Mouse (Mus musculus): ENCODE data around the gene Spg21.

DNA sequence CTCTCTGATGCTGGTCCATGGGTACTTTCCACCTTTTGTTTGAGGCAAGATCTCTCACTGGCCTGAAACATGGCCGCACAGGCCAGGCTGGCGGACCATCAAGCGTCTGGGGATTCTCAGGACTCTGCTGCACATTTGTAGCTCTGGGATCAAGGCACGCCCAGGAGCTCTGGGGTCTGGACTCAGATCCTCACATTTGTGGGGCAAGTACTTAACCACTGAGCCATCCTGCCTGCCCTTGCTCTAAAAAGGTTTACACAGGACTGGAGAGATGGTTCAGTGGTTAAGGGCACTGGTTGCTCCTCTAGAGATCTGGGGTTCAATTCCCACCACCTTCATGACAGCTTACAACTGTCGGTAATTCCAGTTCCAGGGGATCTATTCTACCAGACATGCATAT is 29.8 kb upstream of the Spg21 start:
- TF ChIP-seq POLR2A (IDR thresholded peaks at IDR 0.05; ENCODE audit: borderline replicate concordance, extremely low read depth, insufficient read depth, insufficient read length, poor library complexity, severe bottlenecking) (no peak), CTCF (IDR thresholded peaks at IDR 0.05; ENCODE audit: borderline replicate concordance, extremely low read depth, insufficient read depth, insufficient read length) (no peak)

Data from brain, embryonic 14.5 days (tissue).